Mouse (Mus musculus): ENCODE measurements around the gene Parn. TPM values are rescaled to one million over a fixed set of nuclear protein-coding genes. Genes with fewer than 3 reads are reported as not detected.
A peak's percentile ranks its signal among the peaks of the same experiment; 100 is the strongest.

Gene Parn
- total RNA-seq, 2 experiments from 2014 or later, result 12.5 to 14.7 TPM

- no peak for DNase-seq
These were observed 111.5 kb downstream of the Parn start for GRCm38 (mm10) chr16:13556446-13556845.

- no peak for DNase-seq
These were observed 117.3 kb downstream of the Parn start for GRCm38 (mm10) chr16:13550667-13551066.

GRCm38 (mm10) chr16:13549976-13550375 lies 118.0 kb downstream of the Parn start:
- no peak for DNase-seq

- DNase-seq, result no peak
These were observed 126.2 kb downstream of the Parn start for GRCm38 (mm10) chr16:13541816-13542215.

- DNase-seq, result no peak
These were observed 126.7 kb downstream of the Parn start for GRCm38 (mm10) chr16:13541121-13541747.

- DNase-seq, result no peak
These were observed 128.9 kb downstream of the Parn start for GRCm38 (mm10) chr16:13538933-13539648.

GRCm38 (mm10) chr16:13538213-13538932 lies 129.6 kb downstream of the Parn start:
- no peak for DNase-seq

- no peak for DNase-seq
These were observed 131.6 kb downstream of the Parn start for GRCm38 (mm10) chr16:13536404-13536803.

GRCm38 (mm10) chr16:13535856-13536255 lies 132.1 kb downstream of the Parn start:
- no peak for DNase-seq

- DNase-seq, result no peak
These were observed 135.1 kb downstream of the Parn start for GRCm38 (mm10) chr16:13532840-13533239.

GRCm38 (mm10) chr16:13531279-13531678 lies 136.7 kb downstream of the Parn start:
- no peak for DNase-seq

GRCm38 (mm10) chr16:13521359-13521758 lies 146.6 kb downstream of the Parn start:
- peak; percentile 62 for DNase-seq

GRCm38 (mm10) chr16:13520301-13520700 lies 147.7 kb downstream of the Parn start:
- DNase-seq, result no peak

- no peak for DNase-seq
These were observed 151.8 kb downstream of the Parn start for GRCm38 (mm10) chr16:13516214-13516613.

GRCm38 (mm10) chr16:13515524-13515923 lies 152.4 kb downstream of the Parn start:
- no peak for DNase-seq

GRCm38 (mm10) chr16:13505055-13505454 lies 162.9 kb downstream of the Parn start:
- DNase-seq, result peak; percentile 34

GRCm38 (mm10) chr16:13504476-13504875 lies 163.5 kb downstream of the Parn start:
- DNase-seq, result no peak

GRCm38 (mm10) chr16:13498923-13499322 lies 169.0 kb downstream of the Parn start:
- no peak for DNase-seq

- DNase-seq, result peak; percentile 25
These were observed 174.0 kb downstream of the Parn start for GRCm38 (mm10) chr16:13493981-13494380.

GRCm38 (mm10) chr16:13492996-13493395 lies 175.0 kb downstream of the Parn start:
- DNase-seq, result no peak

- DNase-seq, result no peak
These were observed 176.2 kb downstream of the Parn start for GRCm38 (mm10) chr16:13491776-13492175.

All from gastrocnemius, postnatal 10 days (tissue).